ENCODE assay signal across 12 mouse cellular contexts in the genomic region with DNA sequence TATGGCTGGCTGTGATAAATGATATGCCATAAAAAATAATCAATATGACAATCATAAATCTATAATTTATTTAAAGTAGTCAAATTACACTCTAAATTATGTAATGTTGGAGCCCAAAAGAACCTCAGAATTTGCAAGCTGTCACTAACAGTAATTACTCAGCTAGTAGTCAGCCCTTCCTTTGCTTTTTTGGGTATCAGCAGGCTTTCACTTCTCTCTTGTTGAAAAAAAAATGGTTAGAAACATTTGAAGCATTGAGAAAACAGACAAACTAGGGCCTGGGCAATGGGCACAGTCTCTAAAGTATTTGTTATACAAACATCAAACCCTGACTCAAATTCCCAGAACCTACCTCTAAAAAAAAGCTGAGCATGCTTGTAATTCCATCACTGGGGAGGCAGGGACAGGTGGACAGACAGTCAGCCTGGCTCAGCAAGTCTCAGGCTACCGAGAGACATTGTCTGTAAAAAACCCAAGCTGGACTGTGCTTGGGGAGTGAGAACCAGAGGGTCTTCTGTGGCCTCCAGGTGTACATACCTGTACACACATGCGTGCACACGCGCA. TPM values are rescaled to one million over a fixed set of nuclear protein-coding genes. Genes with fewer than 3 reads are reported as not detected.
"Had no signal": no experiment of that assay in that cellular context is flagged by ENCODE, and none has a peak within 500 bp of the region (broad histone marks: within the 10 kb centered on the region; RNA-seq: fewer than 3 reads in every experiment).

No protein-coding gene starts in this region.

- H3K9ac ChIP-seq: limb, embryonic 12.5 days; lung, embryonic 15.5 days; midbrain, embryonic 13.5 days had no signal

- H3K4me2 ChIP-seq: limb, embryonic 12.5 days; liver, embryonic 11.5 days; lung, embryonic 15.5 days; midbrain, embryonic 13.5 days had no signal

- DNase-seq: kidney, adult 8-10 months; kidney, postnatal 36 days; lung, postnatal 14 days; thymus, postnatal 4 days had no signal

- H3K9me3 ChIP-seq: lung, embryonic 15.5 days; midbrain, embryonic 13.5 days had no signal

- H3K27me3 ChIP-seq: limb, embryonic 12.5 days; lung, embryonic 15.5 days; midbrain, embryonic 13.5 days had no signal

- H3K27ac ChIP-seq: kidney, postnatal 0 days; layer of hippocampus, adult 2 months; limb, embryonic 12.5 days; lung, embryonic 15.5 days; midbrain, embryonic 13.5 days had no signal

- H3K4me3 ChIP-seq: layer of hippocampus, adult 2 months; limb, embryonic 12.5 days; lung, embryonic 15.5 days; midbrain, embryonic 13.5 days had no signal

- ATAC-seq: intestine, embryonic 16.5 days; midbrain, embryonic 13.5 days had no signal

RNA-seq across cellular contexts. Expression of a gene that starts 4.3 kb away (rescaled TPM):
- total RNA-seq: neutrophil, adult 5-6 weeks had no signal
